Mouse (Mus musculus) layer of hippocampus, postnatal 36 days (tissue): ENCODE measurements around the gene Slco1c1. TPM values are rescaled to one million over a fixed set of nuclear protein-coding genes. Genes with fewer than 3 reads are reported as not detected.
"Not testable (repeated sequence)": the region's sequence is repeated elsewhere in the genome, so short reads cannot be mapped to it uniquely, and the experiment has no call there.

ENCODE experiments used
- DNase-seq, 2 experiments: peaks; one replicate each; pipeline ENCODE4 v3.0.0; 2022
- total RNA-seq, 2 experiments: library from RNA; stranded (reverse); gene quantifications; 2 replicates each; pipeline ENCODE4 v1.2.3; 2021

Slco1c1 gene
- total RNA-seq, 2 experiments from 2014 or later, result 55.1 to 57.4 TPM

DNA sequence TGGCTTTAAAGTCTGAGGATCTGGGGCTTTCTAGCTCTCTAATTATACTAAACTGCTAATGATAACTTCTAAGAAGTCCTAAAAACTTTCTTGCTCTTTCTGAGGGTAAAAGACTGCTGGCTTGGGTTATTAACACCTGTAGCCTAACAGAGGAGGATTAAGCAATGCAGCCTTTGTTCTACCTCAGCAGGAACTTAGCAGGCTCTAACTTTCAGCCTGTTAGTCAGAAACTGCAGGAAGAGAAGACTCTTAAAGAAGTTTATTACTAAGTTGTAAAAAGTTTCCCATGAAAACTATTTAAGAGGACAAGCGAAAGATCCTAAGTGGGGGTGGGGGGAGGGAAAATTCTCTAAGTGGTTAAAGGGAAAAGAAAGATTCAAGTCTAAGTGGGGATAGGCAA lies 65.8 kb downstream of the Slco1c1 start:
- DNase-seq, result no peak

DNA sequence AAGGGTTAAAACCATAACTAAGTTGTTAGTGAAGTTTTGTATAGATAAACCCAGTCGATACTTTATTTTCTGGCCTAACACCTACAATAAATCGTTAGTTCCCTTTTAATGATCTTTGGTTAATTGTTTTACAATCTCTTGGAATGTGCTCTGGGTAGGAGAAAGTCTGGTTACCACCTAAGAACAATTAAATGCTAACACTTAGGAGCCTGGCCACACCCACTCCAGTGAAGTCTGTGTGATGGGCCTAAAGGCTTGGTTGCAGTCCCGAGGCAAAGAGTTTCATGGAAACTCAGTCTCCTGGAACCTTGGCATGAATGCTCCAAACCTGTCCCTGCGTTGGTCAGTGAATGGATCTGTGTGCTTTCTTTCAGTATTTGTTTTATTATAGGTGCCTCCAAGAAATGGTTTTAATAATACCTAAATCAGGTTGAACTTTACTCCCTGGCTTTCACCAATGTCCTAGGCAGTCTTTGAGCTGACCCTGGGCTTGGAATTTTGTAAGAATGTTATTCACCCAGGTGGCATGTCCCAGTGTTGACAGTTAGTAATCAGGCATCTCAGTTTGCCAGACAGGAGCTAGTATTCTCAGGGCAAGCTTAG lies 66.5 kb downstream of the Slco1c1 start:
- not testable (repeated sequence) for DNase-seq

DNA sequence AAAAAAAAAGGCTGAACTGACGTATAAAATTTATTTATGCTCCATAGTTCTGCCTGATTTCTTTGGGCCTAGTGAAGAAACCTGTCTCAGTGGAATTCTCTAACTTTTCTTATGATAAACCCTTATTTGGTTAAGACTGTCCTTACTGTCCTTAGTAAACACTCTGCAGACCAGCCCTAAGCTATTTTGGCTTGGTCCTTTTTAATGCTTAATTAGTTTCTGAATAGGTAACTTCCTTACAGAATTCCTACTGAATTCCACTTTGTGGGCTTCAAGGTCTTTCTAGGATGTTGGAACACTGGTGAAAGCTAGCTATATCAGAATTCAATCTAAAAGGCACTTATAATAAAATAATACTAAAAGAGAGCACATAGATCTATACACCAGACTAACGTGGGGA lies 71.9 kb downstream of the Slco1c1 start:
- no peak for DNase-seq

DNA sequence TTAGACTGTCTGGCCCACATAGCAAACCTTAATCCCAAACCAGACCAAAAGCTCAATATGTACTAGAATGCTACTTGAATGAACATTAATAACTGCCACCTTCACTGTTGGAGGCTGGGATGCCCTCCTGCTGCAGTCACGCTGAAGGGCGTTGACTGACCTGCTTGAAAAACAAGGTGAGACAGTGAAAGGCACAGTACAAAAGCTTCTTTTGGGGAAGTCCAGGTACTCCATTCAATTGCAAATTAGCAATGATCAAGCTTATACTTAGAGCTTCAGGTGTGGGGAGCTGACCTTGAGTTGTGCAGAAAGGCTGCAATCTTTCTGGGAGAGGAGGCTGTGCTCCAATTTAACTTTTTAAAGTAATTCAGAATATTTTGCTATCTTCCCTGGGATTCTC lies 72.9 kb downstream of the Slco1c1 start:
- no peak for DNase-seq

DNA sequence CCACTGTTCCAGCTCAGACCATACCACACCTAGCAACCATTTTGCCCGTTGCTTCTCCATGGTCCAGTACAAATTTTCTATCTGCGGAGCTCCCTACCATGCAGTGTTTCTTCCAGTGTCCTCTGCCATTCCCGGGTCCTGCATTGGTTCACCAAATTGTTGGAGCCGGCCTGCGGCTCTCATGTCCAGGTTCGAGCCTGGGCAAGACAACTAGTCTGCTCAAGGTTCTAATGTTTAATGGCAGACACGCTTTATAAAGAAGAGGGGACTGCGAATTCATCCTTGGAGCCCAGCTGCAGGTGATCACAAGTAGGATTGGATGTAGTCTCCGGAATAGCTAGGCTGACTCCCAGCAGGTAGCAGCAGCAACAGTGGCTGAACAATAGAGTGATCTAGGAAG lies 76.8 kb downstream of the Slco1c1 start:
- no peak for DNase-seq

DNA sequence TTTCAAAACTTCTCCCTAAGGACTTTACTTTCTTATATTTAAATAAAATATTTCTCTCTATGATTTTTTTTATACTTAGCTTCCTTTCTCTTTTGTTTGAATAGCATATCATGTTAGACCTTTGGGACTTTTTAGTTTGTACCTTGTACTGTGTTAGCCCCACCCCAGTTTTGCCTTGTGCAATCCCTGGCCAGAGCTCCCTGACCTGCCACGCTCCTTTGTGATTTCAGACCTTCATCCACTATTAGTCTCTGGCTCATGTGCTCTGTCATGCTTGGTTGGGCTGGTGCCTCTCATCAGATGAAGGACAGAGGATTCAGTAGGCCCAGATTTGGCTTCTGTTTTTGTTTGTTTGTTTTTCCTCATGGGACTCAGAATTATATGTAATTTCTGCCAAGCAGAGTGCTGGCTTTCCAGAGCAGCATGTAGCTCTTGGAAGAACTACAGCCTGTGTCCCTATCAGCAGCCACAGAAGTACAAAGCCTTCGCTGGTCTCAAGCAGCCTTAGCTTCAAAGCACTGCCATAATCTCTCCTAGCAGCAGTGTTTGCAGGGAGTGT lies 86.6 kb downstream of the Slco1c1 start:
- DNase-seq, result no peak

DNA sequence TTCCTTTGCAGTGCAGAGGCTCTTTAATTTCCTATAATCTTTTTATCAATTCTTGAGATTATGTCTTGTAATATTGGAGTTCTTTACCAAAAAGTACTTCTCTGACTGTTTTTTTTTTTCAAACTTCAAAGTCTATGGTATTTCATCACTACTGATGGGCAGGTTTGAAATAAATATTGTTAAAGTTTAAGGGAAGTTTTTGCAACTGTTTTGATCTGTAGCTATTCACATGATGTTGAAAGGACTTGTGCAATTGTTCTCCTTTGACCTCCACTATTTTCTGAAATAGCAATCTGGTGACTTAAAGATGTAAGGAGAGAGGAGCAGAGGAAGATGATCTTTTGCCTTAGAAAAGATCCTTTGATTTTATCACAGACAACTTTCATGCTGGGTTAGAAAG lies 89.8 kb downstream of the Slco1c1 start:
- no peak for DNase-seq

DNA sequence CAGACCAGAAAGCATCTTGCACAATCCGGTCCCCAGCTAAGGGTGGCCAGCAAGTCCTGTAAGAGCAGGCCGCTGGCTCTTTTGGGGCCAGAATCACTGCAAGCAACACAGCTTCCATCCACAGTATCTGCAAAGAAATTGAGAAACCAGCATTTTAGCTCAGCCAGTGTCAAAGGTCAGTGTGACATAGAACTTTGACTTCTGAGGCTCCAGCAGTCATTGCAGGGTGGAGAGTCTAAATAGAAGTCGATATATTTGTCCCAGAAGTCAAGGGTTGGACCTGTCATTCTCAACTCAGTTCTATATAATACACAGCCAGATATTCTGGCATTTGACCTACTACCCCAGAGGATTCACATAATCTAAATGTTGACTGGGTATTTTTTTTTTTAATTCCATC lies 91.2 kb downstream of the Slco1c1 start:
- DNase-seq, result no peak

Other genes starting within 250 kb of the Slco1c1 start
- under 1 TPM; 0.30 TPM for gene Slco1b2, start 105.2 kb downstream of the Slco1c1 start, total RNA-seq
- gene Gm5724, start 249.4 kb downstream of the Slco1c1 start, total RNA-seq, result not detected